Mouse (Mus musculus) kidney, adult 2 months (tissue): ENCODE measurements at regions not wholly inside any gene's neighbourhood (a gene's known extent, or its start where the extent isn't known, plus 50 kb on each side); places are given as distances from the start of the nearest gene placed in this dataset.

Source experiments
- CTCF ChIP-seq: fragments of 200-500 bp; conservative IDR thresholded peaks from 2 replicates; pipeline ENCODE4 v1.5.1; 2011; ENCODE audit warnings: low read depth, mild to moderate bottlenecking, control low read depth, low read length, moderate library complexity, mixed read lengths; ENCODE audit not compliant: insufficient read depth, insufficient read length
- POLR2A ChIP-seq: fragments of 200-500 bp; IDR thresholded peaks from one replicate; pipeline ENCODE4 v1.6.1; 2011; ENCODE audit warnings: low read depth, low read length, control low read depth

DNA sequence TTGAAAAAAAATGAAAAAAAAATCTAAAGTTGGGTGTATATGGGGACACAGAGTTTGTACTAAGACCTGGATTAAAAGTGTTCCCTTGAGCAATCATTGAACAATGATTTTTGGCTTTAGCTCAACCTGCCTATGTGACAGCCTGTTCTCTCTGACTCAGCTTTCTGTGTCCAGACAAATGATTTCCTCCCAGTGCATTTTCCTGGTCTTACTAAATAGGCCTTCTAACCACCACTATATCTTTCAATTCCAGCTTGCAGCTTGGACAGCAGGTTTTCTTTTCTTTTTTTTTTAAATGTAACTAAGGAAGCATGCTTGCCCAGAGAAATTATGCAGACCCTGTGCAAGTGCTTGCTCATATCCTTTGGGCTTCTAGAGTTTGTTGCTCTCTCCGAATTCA is 850.2 kb downstream of the Tlr4 start:
- TF ChIP-seq CTCF (no peak), POLR2A (no peak)
